Mouse (Mus musculus) heart, embryonic 13.5 days (tissue): ENCODE measurements around the gene Lmf1. TPM values are rescaled to one million over a fixed set of nuclear protein-coding genes. Genes with fewer than 3 reads are reported as not detected.

Source experiments
- ATAC-seq: fragments of 200-750 bp; cut with Nextera tagmentation; 2 replicates; pipeline ENCODE4 v1.8.0; 2017; ENCODE audit warnings: moderate TSS enrichment; ENCODE audit not compliant: insufficient number of reproducible peaks, low FRiP score, low TSS enrichment; ENCODE audit errors: extremely low read depth
- H3K27ac ChIP-seq: fragments of 300-500 bp; sonication (generic); replicated peaks from 2 replicates; pipeline ENCODE4 v1.5.1; 2015; ENCODE audit warnings: moderate library complexity, mild to moderate bottlenecking, inconsistent platforms
- H3K27me3 ChIP-seq: fragments of 300-500 bp; sonication (generic); replicated peaks from 2 replicates; pipeline ENCODE4 v1.6.1; 2015; ENCODE audit warnings: mild to moderate bottlenecking, inconsistent platforms
- H3K36me3 ChIP-seq: fragments of 300-500 bp; sonication (generic); 2 replicates; pipeline ENCODE4 v1.6.1; 2015; ENCODE audit warnings: mild to moderate bottlenecking, inconsistent platforms
- H3K4me1 ChIP-seq: fragments of 300-500 bp; sonication (generic); 2 replicates; pipeline ENCODE4 v1.6.1; 2015; ENCODE audit warnings: inconsistent platforms
- H3K4me2 ChIP-seq: fragments of 300-500 bp; sonication (generic); 2 replicates; pipeline ENCODE4 v1.6.1; 2015; ENCODE audit warnings: inconsistent platforms, mild to moderate bottlenecking, moderate library complexity
- H3K4me3 ChIP-seq: fragments of 300-500 bp; sonication (generic); 2 replicates; pipeline ENCODE4 v1.5.1; 2015; ENCODE audit warnings: moderate library complexity, mild to moderate bottlenecking, inconsistent platforms
- H3K9ac ChIP-seq: fragments of 300-500 bp; sonication (generic); 2 replicates; pipeline ENCODE4 v1.6.1; 2015; ENCODE audit warnings: inconsistent platforms, mild to moderate bottlenecking, moderate library complexity
- H3K9me3 ChIP-seq: fragments of 300-500 bp; sonication (generic); 2 replicates; pipeline ENCODE4 v1.6.1; 2016; ENCODE audit warnings: inconsistent platforms
- WGBS: fragments of 180-500 bp; shearing (Covaris S2); methylation state at CpG from one replicate; pipeline ENCODE4 v1.1.7; 2015; ENCODE audit warnings: mixed read lengths; 5-methylcytosine and 5-hydroxymethylcytosine counted together
- polyA plus RNA-seq: library from polyadenylated mRNA; unstranded; fragments of >200 nt; fragmentation: Nextera tagmentation; extraction: Ambion mirVana; gene quantifications from 2 replicates; pipeline ENCODE4 v1.2.1, GENCODE M21; 2015

Gene Lmf1
- polyA plus RNA-seq, 1 experiment from 2014 or later: 30.2 TPM

GRCm38 (mm10) chr17:25556630-25557354 is 22.1 kb upstream of the Lmf1 start:
- no peaks in the 10 kb centered on the region for H3K36me3 ChIP-seq
- H3K9me3 ChIP-seq: no peaks in the 10 kb centered on the region
- peak overlapping the region; percentile 75 for H3K4me2 ChIP-seq
- H3K27ac ChIP-seq: no peak overlapping the region
- peak overlapping the region; percentile 43 for H3K4me3 ChIP-seq
- WGBS: 11% methylated on average over 21 of the region's 21 CpGs
- H3K27me3 ChIP-seq: peaks cover 18% of the 10 kb centered on the region; the same call in 1 of the 2 replicates
- ATAC-seq: no peak
- peaks cover 41% of the 10 kb centered on the region for H3K4me1 ChIP-seq
- H3K9ac ChIP-seq: peak overlapping the region; percentile 67

DNA sequence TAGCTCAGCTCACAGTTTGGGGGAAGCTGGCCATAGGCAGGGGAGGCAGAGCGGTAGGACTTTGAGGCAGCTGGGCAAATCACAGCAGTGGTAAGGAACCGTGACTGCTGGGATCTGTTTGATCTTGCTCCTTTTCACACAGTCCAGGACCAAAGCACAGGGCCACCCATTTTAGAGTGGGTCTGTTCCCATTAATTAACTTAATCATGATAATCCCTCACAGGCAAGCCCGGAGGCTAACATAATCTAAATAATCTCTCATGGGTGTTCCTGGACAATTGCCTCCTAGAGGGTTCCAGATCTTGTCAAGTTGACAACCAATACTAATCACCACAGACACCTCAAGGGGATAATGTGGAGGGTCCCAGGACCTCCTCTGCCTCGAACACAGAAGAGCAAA is 19.3 kb upstream of the Lmf1 start:
- Histone ChIP-seq H3K9ac (no peak overlapping the region), H3K36me3 (no peaks in the 10 kb centered on the region), H3K4me2 (no peak overlapping the region), H3K9me3 (no peaks in the 10 kb centered on the region), H3K4me3 (no peak overlapping the region), H3K27ac (no peak overlapping the region), H3K27me3 (peaks cover 16% of the 10 kb centered on the region; the same call in 1 of the 2 replicates), H3K4me1 (peaks cover 52% of the 10 kb centered on the region)
- WGBS: 65% methylated on average over 4 of the region's 4 CpGs
- ATAC-seq: no peak

- peak overlapping the region; percentile 60 for H3K27ac ChIP-seq
- H3K4me1 ChIP-seq: peaks cover 51% of the 10 kb centered on the region
- H3K9me3 ChIP-seq: no peaks in the 10 kb centered on the region
- 29% methylated on average over 5 of the region's 5 CpGs for WGBS
- no peaks in the 10 kb centered on the region for H3K36me3 ChIP-seq
- no peak overlapping the region for H3K4me3 ChIP-seq
- peaks cover 16% of the 10 kb centered on the region; the same call in 1 of the 2 replicates for H3K27me3 ChIP-seq
- ATAC-seq: no peak
- 0 out of 2 replicates have a peak overlapping the region, but pooled peaks have one; percentile 12 for H3K4me2 ChIP-seq
- peak overlapping the region; percentile 63 for H3K9ac ChIP-seq
These were observed 18.2 kb upstream of the Lmf1 start for GRCm38 (mm10) chr17:25560554-25561222.

GRCm38 (mm10) chr17:25561223-25562028 is 17.5 kb upstream of the Lmf1 start:
- Histone ChIP-seq H3K4me1 (peaks cover 48% of the 10 kb centered on the region), H3K4me3 (no peak overlapping the region), H3K27me3 (peaks cover 11% of the 10 kb centered on the region), H3K9ac (no peak overlapping the region; the same call in 1 of the 2 replicates), H3K36me3 (no peaks in the 10 kb centered on the region), H3K9me3 (no peaks in the 10 kb centered on the region), H3K4me2 (no peak overlapping the region), H3K27ac (peak overlapping the region; percentile 60)
- WGBS: 66% methylated on average over 16 of the region's 16 CpGs
- ATAC-seq: no peak

- Histone ChIP-seq H3K4me3 (no peak overlapping the region), H3K9ac (no peak overlapping the region), H3K27ac (no peak overlapping the region), H3K4me2 (no peak overlapping the region), H3K4me1 (peaks cover 44% of the 10 kb centered on the region), H3K9me3 (no peaks in the 10 kb centered on the region), H3K36me3 (no peaks in the 10 kb centered on the region), H3K27me3 (peaks cover 29% of the 10 kb centered on the region)
- no peak for ATAC-seq
- 72% methylated on average over 5 of the region's 5 CpGs for WGBS
These were observed 14.4 kb upstream of the Lmf1 start for GRCm38 (mm10) chr17:25564481-25564880.

DNA sequence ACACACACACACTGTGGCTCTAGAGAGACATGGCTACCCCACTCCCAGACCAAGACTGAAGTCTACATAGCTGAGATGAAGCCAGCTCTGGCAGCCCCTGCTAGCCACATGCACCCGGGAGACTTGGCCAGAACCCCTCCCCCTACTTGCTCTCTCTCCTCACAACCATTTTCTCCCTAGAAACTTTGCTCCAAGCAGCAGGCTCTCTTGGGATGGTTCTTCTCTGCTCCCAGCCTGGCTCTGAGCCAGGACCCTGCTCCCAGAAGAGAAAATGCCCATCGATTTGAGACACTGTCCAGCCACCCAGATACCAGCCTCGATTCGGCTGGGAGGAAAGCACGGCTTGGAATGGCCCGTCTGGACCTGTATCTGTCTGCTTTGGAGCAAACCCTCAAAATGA is 13.6 kb upstream of the Lmf1 start:
- WGBS: 17% methylated on average over 6 of the region's 6 CpGs
- no peaks in the 10 kb centered on the region for H3K9me3 ChIP-seq
- H3K27me3 ChIP-seq: peaks cover 35% of the 10 kb centered on the region
- no peaks in the 10 kb centered on the region for H3K36me3 ChIP-seq
- H3K4me1 ChIP-seq: peaks cover 51% of the 10 kb centered on the region
- no peak for ATAC-seq
- peak overlapping the region; percentile 49 for H3K27ac ChIP-seq
- H3K9ac ChIP-seq: peak overlapping the region; percentile 58; the same call in 1 of the 2 replicates
- no peak overlapping the region for H3K4me2 ChIP-seq
- H3K4me3 ChIP-seq: no peak overlapping the region

- ATAC-seq: no peak
- Histone ChIP-seq H3K27me3 (peaks cover 37% of the 10 kb centered on the region), H3K27ac (peak overlapping the region; percentile 49; the same call in 1 of the 2 replicates), H3K4me2 (no peak overlapping the region), H3K9ac (no peak overlapping the region), H3K4me1 (peaks cover 46% of the 10 kb centered on the region), H3K9me3 (no peaks in the 10 kb centered on the region), H3K4me3 (no peak overlapping the region), H3K36me3 (no peaks in the 10 kb centered on the region)
- WGBS: 71% methylated on average over 17 of the region's 17 CpGs
These were observed 12.9 kb upstream of the Lmf1 start for GRCm38 (mm10) chr17:25565860-25566600.

- 74% methylated on average over 13 of the region's 13 CpGs for WGBS
- Histone ChIP-seq H3K27me3 (peaks cover 46% of the 10 kb centered on the region), H3K27ac (no peak overlapping the region), H3K4me1 (peaks cover 44% of the 10 kb centered on the region), H3K9me3 (no peaks in the 10 kb centered on the region), H3K36me3 (no peaks in the 10 kb centered on the region), H3K4me3 (no peak overlapping the region), H3K9ac (0 out of 2 replicates have a peak overlapping the region, but pooled peaks have one; percentile 24), H3K4me2 (no peak overlapping the region)
- ATAC-seq: no peak
These were observed 11.6 kb upstream of the Lmf1 start for GRCm38 (mm10) chr17:25567261-25567660.

DNA sequence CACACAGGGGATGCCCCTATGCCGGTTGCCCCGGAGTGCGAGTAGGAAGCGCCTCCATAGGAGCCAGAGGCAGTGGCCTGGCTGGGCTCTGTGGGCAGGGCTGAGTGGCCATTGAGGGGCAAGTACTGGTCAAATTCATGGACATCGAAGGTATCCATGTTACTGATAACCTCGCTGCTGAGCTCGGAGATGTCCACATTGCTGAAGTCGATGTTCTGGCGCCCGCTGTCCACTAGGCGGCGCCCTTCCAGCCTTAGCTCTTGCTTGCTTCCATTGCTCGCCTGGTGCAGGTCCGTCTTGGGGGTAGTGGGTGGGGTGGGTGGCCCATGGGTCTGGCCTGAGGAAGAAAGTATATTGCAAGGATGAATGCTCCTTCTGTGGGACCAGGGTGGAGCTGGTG is 11.1 kb upstream of the Lmf1 start:
- peaks cover 44% of the 10 kb centered on the region for H3K4me1 ChIP-seq
- no peak for ATAC-seq

DNA sequence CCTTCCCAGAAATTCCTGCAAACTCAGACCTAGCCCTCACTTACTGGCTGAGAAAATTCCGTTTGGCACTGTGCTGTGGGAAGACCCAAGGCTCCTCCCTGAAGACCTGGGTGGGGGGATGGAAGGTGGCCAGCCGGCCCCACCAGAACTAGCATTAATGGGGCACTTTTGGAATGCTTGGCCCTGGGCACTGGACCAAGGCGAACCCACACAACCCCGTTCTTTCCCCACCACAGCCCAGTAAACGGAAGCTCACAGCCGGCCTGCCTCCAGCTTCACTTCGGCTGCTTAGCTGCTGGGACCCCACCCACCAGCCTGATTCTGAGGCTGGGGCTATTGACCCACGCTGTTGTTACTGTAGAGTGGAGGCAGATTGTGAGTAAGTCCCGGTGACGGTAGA is 10.7 kb upstream of the Lmf1 start:
- H3K4me2 ChIP-seq: no peak overlapping the region
- no peak overlapping the region for H3K9ac ChIP-seq
- no peak overlapping the region for H3K27ac ChIP-seq
- no peaks in the 10 kb centered on the region for H3K9me3 ChIP-seq
- H3K4me1 ChIP-seq: peaks cover 43% of the 10 kb centered on the region
- no peaks in the 10 kb centered on the region for H3K36me3 ChIP-seq
- no peak for ATAC-seq
- no peak overlapping the region for H3K4me3 ChIP-seq
- H3K27me3 ChIP-seq: peaks cover 53% of the 10 kb centered on the region
- 40% methylated on average over 10 of the region's 10 CpGs for WGBS

More for the DNA sequence above, 11.1 kb upstream of the Lmf1 start:
- Histone ChIP-seq H3K9me3 (no peaks in the 10 kb centered on the region), H3K36me3 (no peaks in the 10 kb centered on the region), H3K4me3 (no peak overlapping the region), H3K9ac (0 out of 2 replicates have a peak overlapping the region, but pooled peaks have one; percentile 24), H3K27ac (no peak overlapping the region), H3K27me3 (peaks cover 51% of the 10 kb centered on the region), H3K4me2 (no peak overlapping the region)
- WGBS: 13% methylated on average over 14 of the region's 14 CpGs
